Mouse (Mus musculus) R1 (cell line): ENCODE results near the gene Itih3.
A peak's percentile ranks its signal among the peaks of the same experiment; 100 is the strongest.

Experiments
- DNase-seq: peaks from one replicate; pipeline ENCODE4 v3.0.0-alpha.2; 2018; ENCODE audit warnings: low read depth, low spot score

Itih3 gene

GRCm38 (mm10) chr14:30923375-30924105 lies at the start of gene Itih3:
Gene Itih3, minus strand, starts transcription at chr14:30923760.
- no peak for DNase-seq

GRCm38 (mm10) chr14:30960366-30960765 lies 36.8 kb upstream of the Itih3 start:
- DNase-seq, result no peak

- no peak for DNase-seq
Measured at GRCm38 (mm10) chr14:30959031-30959430, 35.5 kb upstream of the Itih3 start.

DNA sequence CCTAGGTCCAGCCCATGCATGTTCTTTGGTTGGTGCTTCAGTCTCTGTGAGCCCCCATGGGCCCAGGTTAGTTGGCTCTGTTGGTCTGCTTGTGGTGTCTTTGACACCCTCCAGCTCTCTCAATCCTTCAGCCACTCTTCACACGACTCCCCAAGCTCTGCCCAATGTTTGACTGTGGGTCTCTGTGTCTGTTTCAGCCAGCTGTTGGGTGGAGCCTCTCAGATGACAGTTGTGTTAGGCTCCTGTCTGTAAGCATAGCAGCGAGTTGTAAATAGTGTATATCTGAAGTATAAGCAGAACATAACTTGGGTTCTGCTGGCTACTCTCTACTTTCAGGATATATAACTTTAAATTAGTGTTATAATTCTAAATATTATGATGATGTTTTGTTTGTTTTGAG lies 35.0 kb upstream of the Itih3 start:
- DNase-seq, result no peak

DNA sequence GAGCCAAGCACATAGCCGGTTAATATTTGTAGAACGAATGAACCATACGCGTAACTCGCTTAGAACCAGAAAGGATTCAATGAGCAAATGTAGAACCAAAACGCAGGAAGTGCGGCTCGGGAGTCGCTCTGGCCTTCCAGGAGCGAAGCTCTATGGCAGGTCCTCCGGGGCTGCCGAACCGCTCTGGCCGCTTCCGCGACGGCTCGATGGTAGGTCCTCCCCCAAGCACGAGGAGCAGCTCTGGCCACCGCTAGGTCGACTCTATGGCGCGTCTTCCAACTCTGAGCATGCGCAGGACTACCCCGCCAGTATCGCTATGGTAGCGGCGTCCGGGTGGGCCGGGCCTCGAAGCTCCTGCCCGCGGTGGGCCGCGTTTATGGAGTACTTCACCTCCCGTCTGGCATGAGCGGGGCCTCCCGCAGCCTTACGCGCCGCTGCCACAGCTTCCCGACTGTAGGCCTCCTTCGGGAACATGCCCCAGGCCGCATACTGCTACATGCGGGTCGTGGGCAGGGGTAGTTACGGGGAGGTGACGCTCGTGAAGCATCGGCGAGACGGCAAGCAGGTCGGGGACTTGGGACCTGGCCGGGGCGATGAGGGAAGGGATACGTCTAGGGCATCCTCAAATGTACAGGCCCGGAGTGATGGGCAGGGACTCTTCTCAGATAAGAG lies 27.7 kb upstream of the Itih3 start, which contains the start of gene Nek4:
Gene Nek4 (plus strand): TSS at position 224 of the 672 bp plus-strand sequence.
- DNase-seq, result peak; percentile 97

DNA sequence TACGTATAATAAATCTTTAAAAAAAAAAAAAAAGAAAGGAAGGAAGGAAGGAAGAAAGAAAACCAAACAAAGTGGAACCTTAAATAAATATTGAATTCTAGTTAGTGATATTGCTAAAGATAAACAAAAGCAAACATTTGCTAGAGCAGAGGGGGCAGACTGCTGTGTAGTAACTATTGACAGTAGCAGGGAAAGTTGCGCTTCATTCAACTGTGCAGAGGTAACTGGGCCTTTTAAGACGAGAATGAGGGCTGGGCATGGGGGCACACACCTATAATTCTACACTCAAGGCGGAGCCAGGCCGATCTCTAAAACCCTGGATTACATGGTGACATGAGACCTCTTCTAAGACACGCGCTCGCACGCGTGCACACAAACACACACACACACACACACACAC lies 26.4 kb upstream of the Itih3 start:
- no peak for DNase-seq

GRCm38 (mm10) chr14:30944745-30945144 lies 21.2 kb upstream of the Itih3 start:
- no peak for DNase-seq

GRCm38 (mm10) chr14:30943860-30944674 lies 20.5 kb upstream of the Itih3 start:
- peak; percentile 61 for DNase-seq

DNA sequence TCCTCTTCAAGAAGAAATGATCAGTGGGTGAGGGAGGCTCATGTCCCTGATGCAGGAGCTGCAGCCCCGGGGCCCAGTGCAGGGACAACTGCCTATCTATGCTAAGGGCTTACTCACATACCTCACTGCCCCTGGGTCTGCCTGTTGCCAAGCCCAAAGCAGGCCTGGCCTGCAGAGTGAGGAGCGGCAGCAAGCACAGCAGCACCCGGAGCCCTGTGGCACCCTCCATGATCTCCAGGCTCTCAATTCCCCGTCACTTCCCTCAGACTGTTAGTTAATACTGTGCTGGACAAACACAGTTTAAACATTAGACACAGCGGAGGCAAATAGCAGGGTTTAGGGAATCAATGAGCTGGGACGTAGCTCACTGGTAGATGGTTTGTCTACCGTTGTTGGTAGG lies 19.5 kb upstream of the Itih3 start, which contains the start of gene Itih1:
Gene Itih1 (minus strand): TSS at position 252 of the 400 bp plus-strand sequence.
- no peak for DNase-seq

DNA sequence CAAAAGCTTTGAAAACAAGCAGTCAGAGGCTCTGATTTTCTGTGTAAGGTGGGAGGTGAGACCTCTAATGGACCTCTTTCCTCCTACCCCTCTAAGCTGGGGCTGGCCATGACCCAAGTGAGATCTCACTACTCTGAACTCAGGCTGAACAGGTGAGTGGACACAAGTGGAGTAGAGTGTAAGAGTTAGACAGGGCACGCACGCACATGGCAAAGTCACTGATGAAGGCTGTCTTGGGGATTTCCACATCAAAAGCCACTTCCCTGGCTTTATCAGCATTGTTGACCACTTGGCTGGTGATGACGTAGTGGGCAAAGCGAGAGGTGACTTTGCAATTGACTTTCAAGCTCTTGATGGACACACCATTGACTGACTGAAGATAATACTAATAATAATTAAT lies 18.7 kb upstream of the Itih3 start:
- no peak for DNase-seq

- no peak for DNase-seq
Measured at GRCm38 (mm10) chr14:30933351-30933750, 9.8 kb upstream of the Itih3 start.

DNA sequence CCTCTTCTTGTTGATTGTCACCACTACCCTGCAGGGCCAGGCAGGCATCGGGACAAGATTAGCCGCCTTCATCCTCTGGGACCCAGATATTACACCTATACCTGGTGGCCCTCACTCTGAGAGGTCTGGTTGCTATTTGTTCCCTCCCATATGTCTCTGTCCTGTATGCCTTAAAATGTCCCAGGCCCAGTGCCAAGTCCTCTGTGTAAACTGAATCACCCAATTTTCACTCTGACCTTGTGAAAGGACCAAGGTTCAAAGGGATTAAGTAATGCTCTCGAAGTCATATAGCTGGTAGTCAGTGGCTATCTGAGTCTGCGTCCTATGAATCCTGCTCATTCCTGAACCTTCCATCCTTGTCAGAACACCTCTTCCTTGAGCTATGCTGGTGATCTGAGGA lies 6.8 kb upstream of the Itih3 start:
- DNase-seq, result no peak

- DNase-seq, result no peak
Measured at GRCm38 (mm10) chr14:30925492-30925891, 1.9 kb upstream of the Itih3 start.

GRCm38 (mm10) chr14:30922053-30922670 lies 1.4 kb downstream of the Itih3 start:
- DNase-seq, result no peak

DNA sequence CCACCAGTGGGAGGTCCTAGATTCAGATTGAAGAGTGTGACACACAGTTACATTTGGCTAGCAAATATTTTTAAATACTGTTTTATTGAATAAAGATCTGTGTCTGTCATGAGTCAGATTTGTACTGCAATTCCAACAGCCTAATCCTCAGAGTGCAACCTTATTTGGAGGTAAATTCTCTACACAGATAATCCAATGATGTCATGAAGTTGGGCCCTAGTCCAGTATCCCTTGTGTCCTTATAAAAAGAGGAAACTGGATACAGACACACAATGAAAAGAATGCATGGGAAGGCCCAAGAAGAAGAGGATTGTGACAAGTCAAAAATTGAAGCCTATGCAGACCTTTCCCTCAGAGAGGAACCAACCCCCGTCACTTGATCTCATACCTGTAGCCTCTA lies 7.0 kb downstream of the Itih3 start:
- no peak for DNase-seq

GRCm38 (mm10) chr14:30913404-30913803 lies 10.2 kb downstream of the Itih3 start:
- no peak for DNase-seq

DNA sequence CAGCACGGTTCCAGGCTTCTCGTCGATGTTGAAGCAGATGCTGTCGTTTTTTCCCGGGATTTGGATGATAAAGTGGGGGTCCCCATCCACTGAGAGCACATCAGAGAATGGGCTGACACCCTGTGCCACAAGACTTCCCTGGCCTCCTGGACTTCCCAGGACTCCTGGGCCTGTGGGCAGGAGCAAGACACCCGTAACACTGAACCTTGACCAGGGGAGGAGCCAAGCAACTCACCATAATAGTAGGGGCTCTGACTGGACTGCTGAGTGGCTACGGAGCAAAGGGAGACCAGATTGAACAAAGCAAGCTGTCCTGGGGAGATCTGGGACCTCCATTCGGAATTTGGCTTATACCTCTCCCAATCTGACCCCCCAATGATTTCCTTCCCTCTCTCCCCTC lies 10.9 kb downstream of the Itih3 start:
- DNase-seq, result no peak

DNA sequence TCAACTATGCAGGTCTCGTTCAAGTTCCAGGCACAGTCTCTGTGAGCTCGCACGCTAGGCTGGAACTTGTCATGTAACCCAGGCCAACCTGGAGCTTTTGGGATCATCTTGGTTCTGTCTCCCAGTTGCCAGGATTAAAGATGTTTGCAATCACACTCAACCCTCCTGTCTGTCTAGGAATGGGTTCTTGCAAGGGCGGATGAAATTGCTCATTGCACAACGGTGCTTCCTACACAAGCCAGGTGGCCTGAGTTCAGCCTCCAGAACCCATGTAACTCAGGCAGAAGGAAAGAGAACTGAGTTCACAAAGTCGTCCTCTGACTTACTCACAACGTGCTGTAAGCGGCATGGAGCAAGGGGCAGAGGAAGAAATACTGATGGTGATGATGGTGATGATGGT lies 12.4 kb downstream of the Itih3 start:
- DNase-seq, result no peak

GRCm38 (mm10) chr14:30907814-30908265 lies 15.7 kb downstream of the Itih3 start:
- no peak for DNase-seq

GRCm38 (mm10) chr14:30906001-30906400 lies 17.6 kb downstream of the Itih3 start:
- DNase-seq, result no peak

DNA sequence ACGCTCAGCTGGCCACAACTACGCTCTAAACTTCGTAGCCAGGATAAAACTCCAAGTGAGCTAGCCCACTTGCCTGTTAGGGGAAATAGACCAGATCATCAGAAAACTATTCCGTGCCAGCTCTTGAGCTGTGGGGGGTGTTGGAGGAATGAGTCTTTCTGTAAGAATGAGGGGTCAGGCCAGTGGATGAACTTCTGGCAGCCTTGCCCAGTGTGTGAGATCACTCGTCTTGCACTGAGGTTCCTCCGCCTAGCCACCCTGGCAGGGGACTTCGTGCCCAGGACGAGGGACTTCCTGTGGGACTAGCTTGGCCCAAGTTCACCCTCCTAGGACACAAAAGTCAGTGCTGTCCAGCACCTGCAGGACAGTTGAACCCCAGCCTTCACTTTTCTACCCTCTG lies 19.3 kb downstream of the Itih3 start:
- DNase-seq, result no peak

- DNase-seq, result no peak
Measured at GRCm38 (mm10) chr14:30903036-30903435, 20.5 kb downstream of the Itih3 start.
